Mouse (Mus musculus) neural tube, embryonic 15.5 days (tissue): ENCODE measurements around the gene Car14. TPM values are rescaled to one million over a fixed set of nuclear protein-coding genes. Genes with fewer than 3 reads are reported as not detected.
"Not testable (repeated sequence)": the region's sequence is repeated elsewhere in the genome, so short reads cannot be mapped to it uniquely, and the experiment has no call there.

Experiments
- ATAC-seq: fragments of 200-750 bp; cut with Nextera tagmentation; 2 replicates; pipeline ENCODE4 v1.8.0; 2017; ENCODE audit warnings: mild to moderate bottlenecking, moderate TSS enrichment, moderate library complexity; ENCODE audit not compliant: low FRiP score
- H3K27ac ChIP-seq: fragments of 300-500 bp; sonication (generic); replicated peaks from 2 replicates; pipeline ENCODE4 v1.5.1; 2015; ENCODE audit warnings: mild to moderate bottlenecking, inconsistent platforms
- H3K27me3 ChIP-seq: fragments of 300-500 bp; sonication (generic); replicated peaks from 2 replicates; pipeline ENCODE4 v1.6.1; 2015; ENCODE audit warnings: inconsistent platforms
- H3K36me3 ChIP-seq: fragments of 300-500 bp; sonication (generic); 2 replicates; pipeline ENCODE4 v1.6.1; 2015; ENCODE audit warnings: inconsistent platforms
- H3K4me1 ChIP-seq: fragments of 300-500 bp; sonication (generic); 2 replicates; pipeline ENCODE4 v1.6.1; 2015; ENCODE audit warnings: inconsistent platforms
- H3K4me2 ChIP-seq: fragments of 300-500 bp; sonication (generic); 2 replicates; pipeline ENCODE4 v1.6.1; 2015; ENCODE audit warnings: inconsistent platforms, mild to moderate bottlenecking, moderate library complexity
- H3K4me3 ChIP-seq: fragments of 300-500 bp; sonication (generic); replicated peaks from 2 replicates; pipeline ENCODE4 v1.5.1; 2015; ENCODE audit warnings: mild to moderate bottlenecking, inconsistent platforms
- H3K9ac ChIP-seq: fragments of 300-500 bp; sonication (generic); replicated peaks from 2 replicates; pipeline ENCODE4 v1.6.1; 2015; ENCODE audit warnings: mild to moderate bottlenecking, inconsistent platforms
- H3K9me3 ChIP-seq: fragments of 300-500 bp; sonication (generic); replicated peaks from 2 replicates; pipeline ENCODE4 v1.6.1; 2016; ENCODE audit warnings: inconsistent platforms
- WGBS: fragments of 180-500 bp; shearing (Covaris S2); methylation state at CpG from one replicate; pipeline ENCODE4 v1.1.7; 2015; ENCODE audit warnings: mixed read lengths; 5-methylcytosine and 5-hydroxymethylcytosine counted together
- polyA plus RNA-seq: library from polyadenylated mRNA; unstranded; fragments of >200 nt; fragmentation: Nextera tagmentation; extraction: Ambion mirVana; gene quantifications from 2 replicates; pipeline ENCODE4 v1.2.1, GENCODE M21; 2015

The Car14 gene
- polyA plus RNA-seq, 1 experiment from 2014 or later, result 1.3 TPM

DNA sequence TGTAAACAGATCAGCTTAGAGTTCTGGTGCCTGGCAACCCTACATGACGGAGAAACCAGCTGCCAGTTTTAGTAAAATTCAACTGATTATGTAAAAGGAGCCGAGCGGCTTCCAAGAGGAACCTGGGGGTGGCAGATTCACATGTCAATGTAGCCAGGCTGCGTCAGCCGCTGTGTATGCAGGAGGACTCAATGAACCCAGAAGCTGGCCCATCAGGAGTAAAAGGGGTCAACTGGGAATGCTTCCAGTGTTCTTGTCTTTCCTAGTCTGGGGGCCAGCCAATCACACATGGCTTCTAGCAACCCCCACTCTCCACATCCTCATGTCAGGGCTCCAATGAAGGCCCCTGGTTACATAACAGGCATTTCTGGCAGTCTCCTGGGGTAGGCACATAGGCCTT is 39.4 kb downstream of the Car14 start:
- H3K4me2 ChIP-seq, result no peak overlapping the region
- peaks cover 9% of the 10 kb centered on the region; the same call in 1 of the 2 replicates for H3K4me1 ChIP-seq
- no peak overlapping the region for H3K9ac ChIP-seq
- peaks cover 50% of the 10 kb centered on the region for H3K36me3 ChIP-seq
- H3K4me3 ChIP-seq, result no peak overlapping the region
- ATAC-seq, result no peak
- no peak overlapping the region for H3K27ac ChIP-seq
- H3K27me3 ChIP-seq, result no peaks in the 10 kb centered on the region
- WGBS, result 93% methylated on average over 5 of the region's 5 CpGs
- no peaks in the 10 kb centered on the region for H3K9me3 ChIP-seq

DNA sequence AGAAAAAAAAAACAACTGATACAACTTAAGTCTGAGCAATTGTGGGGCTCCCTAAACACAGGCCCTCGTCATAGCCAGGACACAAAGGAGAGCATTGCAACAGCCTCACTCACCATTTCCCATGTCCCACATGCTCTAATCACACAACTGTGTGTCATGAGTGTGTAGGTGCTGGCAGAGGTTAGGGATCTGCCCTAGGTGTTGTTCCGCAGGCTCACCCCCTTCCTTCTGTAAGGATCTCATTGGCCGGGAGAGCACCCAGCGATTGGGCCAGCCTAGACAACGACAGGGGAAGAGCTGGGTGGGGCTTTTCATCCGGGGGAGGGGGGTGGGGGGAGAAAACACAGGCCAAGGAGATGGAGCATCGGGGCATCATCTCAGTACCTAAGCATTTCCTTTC is 40.9 kb downstream of the Car14 start:
- Histone ChIP-seq H3K4me1 (no peaks in the 10 kb centered on the region), H3K27me3 (no peaks in the 10 kb centered on the region), H3K4me3 (no peak overlapping the region), H3K9ac (no peak overlapping the region), H3K27ac (no peak overlapping the region), H3K36me3 (peaks cover 37% of the 10 kb centered on the region), H3K4me2 (no peak overlapping the region), H3K9me3 (no peaks in the 10 kb centered on the region)
- WGBS, result 77% methylated on average over 7 of the region's 7 CpGs
- no peak for ATAC-seq

DNA sequence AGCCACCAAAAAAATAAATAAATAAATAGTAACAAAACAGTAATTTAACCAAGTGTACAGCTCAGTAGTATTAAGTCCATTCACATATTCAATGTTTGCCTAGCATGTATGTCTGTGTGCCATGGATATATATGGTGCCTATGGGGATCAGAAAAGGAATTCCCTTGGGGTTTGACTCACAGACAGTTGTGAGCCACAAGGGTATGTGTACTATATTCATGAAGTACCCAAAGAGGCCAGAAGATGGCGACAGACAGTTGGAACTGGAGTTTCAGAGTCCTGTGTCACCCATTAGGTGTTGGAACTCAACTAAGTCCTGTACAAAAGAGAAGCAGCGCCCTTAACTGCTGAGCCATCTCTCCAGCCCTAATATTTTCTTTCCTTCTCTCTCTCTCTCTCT is 42.7 kb downstream of the Car14 start:
- Histone ChIP-seq H3K4me1 (no peaks in the 10 kb centered on the region), H3K9ac (no peak overlapping the region), H3K4me3 (no peak overlapping the region), H3K27me3 (no peaks in the 10 kb centered on the region), H3K4me2 (no peak overlapping the region), H3K27ac (no peak overlapping the region), H3K9me3 (no peaks in the 10 kb centered on the region), H3K36me3 (peaks cover 28% of the 10 kb centered on the region)
- peak; percentile 21; the same call in 1 of the 2 replicates for ATAC-seq
- 33% methylated on average over 2 of the region's 2 CpGs for WGBS

DNA sequence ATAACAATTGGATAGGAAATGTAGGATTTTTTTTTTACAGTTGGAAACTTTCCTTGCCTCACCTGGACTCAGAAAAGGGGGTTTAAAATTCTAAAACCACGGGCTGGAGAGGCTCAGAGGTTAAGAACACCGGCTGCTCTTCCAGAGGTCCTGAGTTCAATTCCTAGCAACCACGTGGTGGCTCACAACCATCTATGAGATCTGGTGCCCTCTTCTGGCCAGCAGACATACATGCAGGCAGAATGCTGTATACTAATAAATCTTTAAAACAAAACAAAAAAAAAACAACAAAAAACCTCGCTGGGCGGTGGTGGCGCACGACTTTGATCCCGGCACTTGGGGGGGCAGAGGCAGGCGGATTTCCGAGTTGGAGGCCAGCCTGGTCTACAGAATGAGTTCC is 43.3 kb downstream of the Car14 start:
- no peak for ATAC-seq
- Histone ChIP-seq H3K4me1 (peaks cover under 1% of the 10 kb centered on the region; the same call in 1 of the 2 replicates), H3K36me3 (peaks cover 28% of the 10 kb centered on the region), H3K4me3 (no peak overlapping the region), H3K27ac (no peak overlapping the region), H3K4me2 (no peak overlapping the region), H3K27me3 (no peaks in the 10 kb centered on the region), H3K9me3 (no peaks in the 10 kb centered on the region), H3K9ac (no peak overlapping the region)
- 78% methylated on average over 10 of the region's 10 CpGs for WGBS

DNA sequence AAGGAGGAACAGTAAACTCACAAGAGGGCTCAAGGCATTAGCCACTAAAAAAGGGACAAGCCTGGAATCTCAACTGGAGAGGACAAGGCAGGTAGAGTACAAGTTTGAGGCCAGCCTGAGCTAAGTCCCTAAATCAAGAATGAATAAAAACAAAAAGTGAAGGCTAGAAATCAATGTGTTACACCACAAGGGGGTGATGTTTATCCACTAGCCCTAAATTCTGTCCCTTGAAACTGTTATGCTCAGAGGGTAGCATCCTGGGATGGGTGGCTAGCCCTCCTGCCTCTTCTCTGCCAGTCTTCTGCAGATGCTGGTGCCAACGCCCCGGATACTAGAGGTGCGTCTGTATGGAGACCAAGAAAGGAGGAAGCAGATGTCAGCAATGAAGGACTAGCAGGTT is 44.2 kb downstream of the Car14 start:
- no peak overlapping the region for H3K9ac ChIP-seq
- ATAC-seq, result no peak
- H3K27me3 ChIP-seq, result no peaks in the 10 kb centered on the region
- H3K4me3 ChIP-seq, result no peak overlapping the region
- H3K27ac ChIP-seq, result no peak overlapping the region
- H3K4me2 ChIP-seq, result no peak overlapping the region
- H3K9me3 ChIP-seq, result no peaks in the 10 kb centered on the region
- peaks cover 21% of the 10 kb centered on the region for H3K36me3 ChIP-seq
- 90% methylated on average over 3 of the region's 3 CpGs for WGBS
- peaks cover 3% of the 10 kb centered on the region; the same call in 1 of the 2 replicates for H3K4me1 ChIP-seq

- H3K27me3 ChIP-seq, H3K4me2 ChIP-seq: not testable (repeated sequence)
- WGBS, result 82% methylated on average over 3 of the region's 3 CpGs
Measured at GRCm38 (mm10) chr3:95858278-95858677, 46.2 kb downstream of the Car14 start.

DNA sequence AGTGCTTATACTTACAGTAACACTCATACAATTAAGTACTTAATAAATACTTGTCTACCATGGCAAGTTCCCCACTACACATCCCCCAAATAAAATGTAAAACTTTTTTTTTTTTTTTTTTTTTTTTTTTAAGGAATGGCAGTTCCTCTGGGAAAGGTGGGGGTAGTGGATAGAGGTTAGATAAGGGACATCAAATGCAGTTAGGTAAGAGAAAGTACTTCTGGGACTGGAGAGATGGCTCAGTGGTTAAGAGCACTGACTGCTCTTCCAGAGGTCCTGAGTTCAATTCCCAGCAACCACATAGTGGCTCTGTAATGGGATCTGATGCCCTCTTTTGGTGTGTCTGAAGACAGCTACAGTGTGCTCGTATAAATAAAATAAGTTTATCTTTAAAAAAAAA is 47.4 kb downstream of the Car14 start:
- peaks cover 11% of the 10 kb centered on the region for H3K4me1 ChIP-seq
- 88% methylated on average over 1 of the region's 1 CpGs for WGBS
- H3K27ac ChIP-seq, H3K4me3 ChIP-seq, ATAC-seq, H3K9me3 ChIP-seq, H3K9ac ChIP-seq, H3K4me2 ChIP-seq, H3K27me3 ChIP-seq: not testable (repeated sequence)
- H3K36me3 ChIP-seq, result peaks cover 16% of the 10 kb centered on the region

More at GRCm38 (mm10) chr3:95858278-95858677, 46.2 kb downstream of the Car14 start:
- H3K9ac ChIP-seq, H3K27ac ChIP-seq, H3K4me3 ChIP-seq, ATAC-seq, H3K9me3 ChIP-seq: not testable (repeated sequence)
- Histone ChIP-seq H3K36me3 (peaks cover 10% of the 10 kb centered on the region), H3K4me1 (peaks cover 11% of the 10 kb centered on the region)

DNA sequence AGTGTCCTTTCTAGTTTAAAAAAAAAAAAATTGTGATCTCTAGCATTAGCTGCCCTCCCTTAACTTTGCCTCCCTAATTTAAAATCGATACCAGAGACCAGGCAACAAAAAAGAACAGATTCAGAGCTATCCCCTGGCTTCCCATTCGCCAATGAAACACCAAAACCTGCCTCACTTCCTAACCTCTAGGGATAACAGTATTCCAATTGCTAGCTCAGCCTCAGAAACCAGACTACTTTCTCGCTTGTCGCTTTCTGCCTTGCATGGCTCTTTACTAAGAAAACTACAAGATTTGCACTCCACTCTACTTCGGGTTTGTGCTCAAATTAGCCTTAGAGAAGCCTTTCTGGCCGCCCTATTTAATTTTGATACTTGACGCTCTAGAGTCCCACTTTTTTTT is 48.4 kb downstream of the Car14 start:
- H3K27me3 ChIP-seq, result no peaks in the 10 kb centered on the region
- H3K9me3 ChIP-seq, result no peaks in the 10 kb centered on the region
- peak; percentile 40; the same call in 1 of the 2 replicates for ATAC-seq
- peak overlapping the region; percentile 73 for H3K27ac ChIP-seq
- WGBS, result 25% methylated on average over 7 of the region's 7 CpGs
- peak overlapping the region; percentile 81 for H3K4me2 ChIP-seq
- peaks cover 11% of the 10 kb centered on the region for H3K4me1 ChIP-seq
- H3K9ac ChIP-seq, result peak overlapping the region; percentile 72
- H3K36me3 ChIP-seq, result peaks cover 22% of the 10 kb centered on the region
- peak overlapping the region; percentile 81 for H3K4me3 ChIP-seq

DNA sequence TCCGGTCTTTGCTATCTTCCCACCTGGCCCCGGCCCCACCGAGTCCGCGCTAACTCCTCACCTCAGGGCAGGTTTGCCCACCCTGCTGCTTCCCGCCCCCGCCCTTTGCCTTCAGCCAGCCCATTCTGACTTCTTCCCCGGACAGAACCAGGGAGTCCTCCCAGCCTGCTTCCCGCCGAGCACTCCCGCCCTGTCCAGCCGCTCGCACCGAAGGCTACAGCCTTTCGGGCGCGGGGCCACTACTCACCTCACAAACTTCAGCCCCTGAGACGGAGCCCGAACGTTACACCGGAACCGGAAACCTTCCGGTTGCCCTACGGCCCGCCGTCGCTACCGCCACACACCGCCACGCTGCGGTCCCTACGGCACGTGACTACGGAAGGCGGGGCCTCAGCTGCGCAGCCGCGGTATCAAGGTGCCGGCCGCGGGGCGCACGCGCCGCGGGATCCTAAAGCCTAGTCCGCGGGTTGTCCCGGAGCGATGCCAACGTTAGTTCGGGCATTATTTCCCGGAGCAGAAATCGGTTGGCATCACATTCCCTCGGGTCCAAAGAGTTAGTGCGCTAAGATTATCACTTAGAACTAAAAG is 48.9 kb downstream of the Car14 start, which contains the start of gene Prpf3:
TSS of gene Prpf3 (minus strand) at position 384 of the 588 bp plus-strand sequence.
- no peaks in the 10 kb centered on the region for H3K27me3 ChIP-seq
- H3K4me1 ChIP-seq, result peaks cover 11% of the 10 kb centered on the region
- WGBS, result under 1% methylated on average over 56 of the region's 56 CpGs
- peak within 1 kb of the TSS; percentile 81 for H3K4me2 ChIP-seq
- H3K4me3 ChIP-seq, result peak within 1 kb of the TSS; percentile 81
- peaks cover 27% of the 10 kb centered on the region for H3K36me3 ChIP-seq
- no peaks in the 10 kb centered on the region for H3K9me3 ChIP-seq
- peak within 1 kb of the TSS; percentile 73 for H3K27ac ChIP-seq
- H3K9ac ChIP-seq, result peak within 1 kb of the TSS; percentile 72
- ATAC-seq, result peak; percentile 99

DNA sequence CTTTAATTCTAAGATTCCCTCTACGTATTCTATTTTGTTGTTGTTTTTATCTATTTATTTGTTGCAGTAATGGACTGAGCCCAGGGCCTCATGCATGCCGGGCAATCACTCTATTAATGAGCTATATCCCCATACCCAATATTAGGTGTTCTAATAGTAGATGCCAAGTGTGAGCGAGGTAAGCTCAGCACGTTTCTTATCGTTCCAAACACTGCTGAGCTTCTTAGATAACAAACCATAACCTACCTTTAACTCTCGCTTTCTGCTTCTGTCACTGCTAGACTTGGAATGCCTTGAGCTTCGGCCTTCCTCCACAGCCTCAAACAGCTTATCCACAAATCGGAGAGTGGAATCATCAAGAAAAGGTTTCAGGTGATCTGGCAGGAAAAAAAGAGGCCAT is 53.2 kb downstream of the Car14 start:
- no peaks in the 10 kb centered on the region for H3K27me3 ChIP-seq
- H3K4me2 ChIP-seq, result no peak overlapping the region
- no peak overlapping the region for H3K27ac ChIP-seq
- no peak for ATAC-seq
- WGBS, result 95% methylated on average over 8 of the region's 8 CpGs
- H3K4me3 ChIP-seq, result no peak overlapping the region
- no peak overlapping the region for H3K9ac ChIP-seq
- peaks cover 67% of the 10 kb centered on the region for H3K36me3 ChIP-seq
- H3K4me1 ChIP-seq, result peaks cover 11% of the 10 kb centered on the region
- no peaks in the 10 kb centered on the region for H3K9me3 ChIP-seq

DNA sequence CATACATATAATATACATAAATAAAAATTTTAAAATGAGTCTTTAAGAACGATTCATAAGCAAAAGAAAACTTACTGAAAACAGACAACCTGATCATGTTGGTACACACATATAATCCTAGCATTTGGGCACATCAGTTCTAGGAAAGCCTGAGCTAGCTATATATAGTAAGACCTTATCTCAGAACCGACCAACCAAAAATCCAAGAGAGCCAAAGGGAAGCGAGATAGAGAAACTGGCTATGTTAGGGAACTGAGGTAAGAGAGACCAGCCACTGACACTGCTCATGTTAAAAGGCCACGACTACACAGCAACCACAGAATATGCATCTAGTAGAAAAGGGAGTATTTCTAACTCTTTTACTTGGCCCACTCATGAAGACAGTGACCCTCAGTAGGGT is 53.9 kb downstream of the Car14 start:
- no peaks in the 10 kb centered on the region for H3K9me3 ChIP-seq
- H3K4me1 ChIP-seq, result peaks cover 8% of the 10 kb centered on the region
- no peak overlapping the region for H3K9ac ChIP-seq
- H3K27me3 ChIP-seq, result no peaks in the 10 kb centered on the region
- 88% methylated on average over 4 of the region's 4 CpGs for WGBS
- peaks cover 74% of the 10 kb centered on the region for H3K36me3 ChIP-seq
- no peak for ATAC-seq
- no peak overlapping the region for H3K4me3 ChIP-seq
- H3K27ac ChIP-seq, result no peak overlapping the region
- no peak overlapping the region for H3K4me2 ChIP-seq
